Mouse (Mus musculus) retina, embryonic 14.5 days (tissue): ENCODE data around the gene Gm11116.
"Not testable (repeated sequence)": the region's sequence is repeated elsewhere in the genome, so short reads cannot be mapped to it uniquely, and the experiment has no call there.

Source experiments
- DNase-seq: peaks from one replicate; pipeline ENCODE4 v3.0.0-alpha.2; 2015; ENCODE audit warnings: low spot score

Gm11116 gene

DNA sequence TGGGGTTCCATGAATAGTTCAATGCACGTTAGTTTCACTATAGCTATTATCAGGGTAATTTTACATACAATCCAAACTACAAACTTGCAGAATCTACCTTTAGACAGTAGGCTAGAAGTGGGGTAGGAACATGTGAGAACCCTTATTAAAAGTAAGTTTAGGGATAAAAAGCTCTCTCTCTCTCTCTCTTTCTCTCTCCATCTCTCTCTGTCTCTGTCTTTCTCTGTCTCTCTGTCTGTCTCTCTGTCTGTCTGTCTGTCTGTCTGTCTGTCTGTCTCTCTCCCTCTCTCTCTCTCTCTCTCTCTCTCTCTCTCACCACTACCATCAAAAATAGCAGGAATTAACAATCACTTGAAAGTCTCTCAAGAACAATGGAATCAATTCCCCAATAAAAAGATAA lies at the start of gene Gm11116:
Gene Gm11116 (minus strand): TSS at position 101 of the 400 bp plus-strand sequence.
- no peak for DNase-seq

GRCm38 (mm10) chr5:88153999-88154398 lies 42.7 kb upstream of the Gm11116 start, which contains the start of gene Gm11115:
Gene Gm11115, minus strand, starts transcription at chr5:88154099.
- DNase-seq: no peak

- not testable (repeated sequence) for DNase-seq
These were observed 25.1 kb downstream of the Gm11116 start, which contains the start of gene Smr2 for GRCm38 (mm10) chr5:88086256-88086655. Gene Smr2, plus strand, starts transcription at chr5:88086556.
